Mouse (Mus musculus): ENCODE data around the gene Il17rc.

The Il17rc gene

GRCm38 (mm10) chr6:113487125-113487576 is 15.9 kb downstream of the Il17rc start:
- in situ Hi-C loops (cut with MboI; ENCODE audit: unreplicated experiment in 2 of 2) = no loop called here

- in situ Hi-C loops (cut with MboI; ENCODE audit: unreplicated experiment in 2 of 2) = no loop called here
Observed at GRCm38 (mm10) chr6:113489410-113489809, 18.2 kb downstream of the Il17rc start.

GRCm38 (mm10) chr6:113492101-113492864 is 21.1 kb downstream of the Il17rc start:
- in situ Hi-C loops (cut with MboI; ENCODE audit: unreplicated experiment in 2 of 2) = no loop called here

GRCm38 (mm10) chr6:113494258-113494788 is 23.1 kb downstream of the Il17rc start:
- in situ Hi-C loops (cut with MboI; ENCODE audit: unreplicated experiment in 2 of 2) = no loop called here

- in situ Hi-C loops (cut with MboI; ENCODE audit: unreplicated experiment in 2 of 2) = no loop called here
Observed at GRCm38 (mm10) chr6:113495071-113495675, 23.9 kb downstream of the Il17rc start.

GRCm38 (mm10) chr6:113499346-113499745 is 28.1 kb downstream of the Il17rc start:
- in situ Hi-C loops (cut with MboI; ENCODE audit: unreplicated experiment in 2 of 2) = no loop called here

GRCm38 (mm10) chr6:113501388-113502084 is 30.3 kb downstream of the Il17rc start, which contains the start of gene Prrt3:
Gene Prrt3 (minus strand): TSS chr6:113501931.
- in situ Hi-C loops (cut with MboI; ENCODE audit: unreplicated experiment in 2 of 2) = no loop called here

GRCm38 (mm10) chr6:113502801-113503200 is 31.6 kb downstream of the Il17rc start:
- in situ Hi-C loops (cut with MboI; ENCODE audit: unreplicated experiment in 2 of 2) = no loop called here

GRCm38 (mm10) chr6:113505689-113506088 is 34.5 kb downstream of the Il17rc start:
- in situ Hi-C loops (cut with MboI; ENCODE audit: unreplicated experiment in 2 of 2) = no loop called here

- in situ Hi-C loops (cut with MboI; ENCODE audit: unreplicated experiment in 2 of 2) = no loop called here
Observed at GRCm38 (mm10) chr6:113507130-113507529, 35.9 kb downstream of the Il17rc start.

GRCm38 (mm10) chr6:113508272-113508946 is 37.2 kb downstream of the Il17rc start:
- in situ Hi-C loops (cut with MboI; ENCODE audit: unreplicated experiment in 2 of 2) = no loop called here

- in situ Hi-C loops (cut with MboI; ENCODE audit: unreplicated experiment in 2 of 2) = no loop called here
Observed at GRCm38 (mm10) chr6:113508947-113509280, 37.7 kb downstream of the Il17rc start.

- in situ Hi-C loops (cut with MboI; ENCODE audit: unreplicated experiment in 2 of 2) = no loop called here
Observed at GRCm38 (mm10) chr6:113513944-113514343, 42.7 kb downstream of the Il17rc start.

GRCm38 (mm10) chr6:113514600-113514999 is 43.4 kb downstream of the Il17rc start:
- in situ Hi-C loops (cut with MboI; ENCODE audit: unreplicated experiment in 2 of 2) = no loop called here

- in situ Hi-C loops (cut with MboI; ENCODE audit: unreplicated experiment in 2 of 2) = no loop called here
Observed at GRCm38 (mm10) chr6:113517434-113518080, 46.3 kb downstream of the Il17rc start.

GRCm38 (mm10) chr6:113522310-113522709 is 51.1 kb downstream of the Il17rc start:
- in situ Hi-C loops (cut with MboI; ENCODE audit: unreplicated experiment in 2 of 2) = no loop called here

GRCm38 (mm10) chr6:113523420-113523819 is 52.2 kb downstream of the Il17rc start:
- in situ Hi-C loops (cut with MboI; ENCODE audit: unreplicated experiment in 2 of 2) = no loop called here

GRCm38 (mm10) chr6:113530932-113531839 is 60.0 kb downstream of the Il17rc start, which contains the start of the genes Emc3 and Fancd2:
Gene Emc3 (minus strand): TSS chr6:113531652.
Gene Fancd2 (plus strand): TSS chr6:113531682.
- in situ Hi-C loops (cut with MboI; ENCODE audit: unreplicated experiment in 2 of 2) = no loop called here

- in situ Hi-C loops (cut with MboI; ENCODE audit: unreplicated experiment in 2 of 2) = no loop called here
Observed at GRCm38 (mm10) chr6:113531840-113532404, 60.7 kb downstream of the Il17rc start.

Data from v-Abl transformed pro-B cells (cell line).